Mouse (Mus musculus) 3T3-L1 (cell line): ENCODE results near the gene Nck1.

Experiments
- DNase-seq: peaks from one replicate; pipeline ENCODE4 v3.0.0-alpha.2; 2015; ENCODE audit warnings: low read depth, low spot score

Nck1 gene

DNA sequence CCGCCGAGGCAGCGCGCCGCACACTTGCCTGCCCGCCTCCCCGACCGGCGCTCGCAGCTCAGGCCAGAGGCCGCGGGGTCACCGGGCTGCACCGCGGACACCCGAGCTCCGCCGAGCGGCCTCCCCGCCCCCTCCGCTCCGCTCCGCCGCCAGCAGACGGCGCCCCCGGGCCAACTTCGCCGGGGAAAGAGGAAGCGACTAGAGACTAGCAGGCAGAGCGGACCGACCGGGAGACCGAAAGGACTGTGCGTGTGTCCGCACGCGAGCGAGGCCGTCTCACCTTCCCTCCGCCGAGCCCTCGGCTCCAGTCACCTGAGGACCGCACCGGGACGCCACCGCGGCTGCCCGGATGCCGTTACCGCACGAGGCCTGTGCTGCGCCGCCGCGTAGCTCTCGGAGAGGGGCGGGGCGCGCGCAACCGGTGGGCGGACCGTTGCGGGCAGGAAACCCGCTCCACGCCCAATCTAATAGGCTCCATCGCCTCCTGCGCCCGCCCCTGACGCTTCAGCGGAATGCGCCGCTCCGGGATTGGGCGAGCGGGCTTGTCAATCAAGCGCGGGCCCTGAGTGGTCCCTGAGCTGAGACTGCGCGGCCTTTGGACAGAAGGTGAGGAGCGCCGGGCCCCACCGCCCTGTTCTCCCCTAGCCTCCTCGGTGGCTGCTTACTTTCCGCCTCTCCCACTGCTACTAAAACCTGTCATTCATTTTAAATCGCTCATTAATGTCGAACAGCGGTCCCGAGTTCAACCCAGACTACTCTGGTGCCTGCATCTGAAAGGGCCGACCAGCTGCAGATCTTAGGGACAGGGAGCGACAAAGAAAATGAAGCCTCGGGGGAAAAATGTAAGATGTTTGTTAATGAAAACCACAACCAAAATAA lies at the start of gene Nck1:
TSS of gene Nck1 (minus strand) at position 420 of the 879 bp plus-strand sequence.
- DNase-seq, result peak; percentile 94

DNA sequence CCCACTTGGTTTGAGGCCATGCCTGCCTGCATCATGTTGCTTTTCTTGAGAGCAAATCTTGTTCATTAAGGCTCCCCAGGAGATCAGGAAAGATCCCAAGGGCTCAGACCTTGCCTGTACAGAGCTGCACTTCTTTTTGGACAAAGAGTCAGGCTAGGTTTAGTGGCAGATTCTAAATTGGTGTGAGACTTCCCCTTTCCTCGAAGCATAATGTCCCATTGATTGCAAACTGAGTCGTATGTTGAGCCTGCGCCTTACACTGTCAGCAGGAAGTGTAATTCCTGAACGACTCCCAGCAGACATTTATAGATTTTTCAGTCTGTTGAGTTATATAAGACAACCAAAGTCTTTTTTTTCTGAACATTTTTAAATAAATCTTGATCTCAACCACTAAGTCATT lies 44.5 kb upstream of the Nck1 start:
- no peak for DNase-seq

DNA sequence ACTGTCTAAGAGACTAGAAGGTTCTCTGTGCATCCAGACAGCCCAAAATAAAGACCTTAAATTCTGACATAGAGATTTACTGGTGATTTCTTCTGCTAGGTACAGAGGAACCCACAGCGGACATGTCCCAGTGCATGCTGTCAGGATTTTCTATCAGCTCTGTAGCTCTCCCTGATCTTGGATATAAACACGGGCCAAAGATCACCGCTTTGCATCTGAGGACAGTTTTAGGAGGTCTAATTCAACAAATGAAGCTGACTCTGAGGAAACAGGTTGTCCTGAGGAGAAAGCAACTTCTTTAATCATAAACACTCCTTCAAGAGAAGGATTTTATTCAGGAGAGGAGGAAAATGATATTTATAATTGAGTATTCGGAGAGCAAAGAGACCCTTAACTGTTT lies 38.1 kb upstream of the Nck1 start:
- DNase-seq, result no peak

DNA sequence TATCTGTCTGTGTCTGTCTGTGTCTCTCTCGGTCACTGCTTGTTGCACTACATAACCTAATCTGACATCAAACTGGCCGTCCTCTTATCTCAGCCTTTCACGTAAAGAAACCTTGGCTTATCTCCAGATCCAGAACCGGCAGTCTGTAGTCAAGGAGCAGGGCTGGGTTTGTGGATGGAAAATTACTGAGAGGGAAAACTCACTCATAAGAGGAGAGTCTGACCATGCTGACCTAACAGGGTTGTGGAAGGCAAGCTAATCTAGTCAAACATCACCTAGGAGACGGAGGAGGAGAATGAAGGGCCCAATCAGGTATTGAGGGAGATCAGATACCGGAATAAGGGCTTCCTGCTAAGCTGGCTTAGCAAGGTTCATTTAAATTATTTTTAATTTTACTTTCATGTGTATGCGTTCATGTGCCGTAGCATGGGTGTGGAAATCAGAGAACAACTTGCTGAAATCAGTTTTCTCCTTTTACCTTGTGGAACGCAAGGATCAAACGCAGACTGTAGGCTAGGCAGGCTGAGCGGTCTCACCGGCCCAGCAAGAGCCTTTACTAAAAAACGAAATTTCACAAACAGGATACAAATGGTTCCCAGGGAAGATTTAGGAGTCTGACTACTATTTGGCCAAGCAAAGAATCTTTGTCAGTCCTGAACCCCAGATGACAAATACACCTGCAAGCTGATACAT lies 37.1 kb upstream of the Nck1 start:
- DNase-seq, result no peak

DNA sequence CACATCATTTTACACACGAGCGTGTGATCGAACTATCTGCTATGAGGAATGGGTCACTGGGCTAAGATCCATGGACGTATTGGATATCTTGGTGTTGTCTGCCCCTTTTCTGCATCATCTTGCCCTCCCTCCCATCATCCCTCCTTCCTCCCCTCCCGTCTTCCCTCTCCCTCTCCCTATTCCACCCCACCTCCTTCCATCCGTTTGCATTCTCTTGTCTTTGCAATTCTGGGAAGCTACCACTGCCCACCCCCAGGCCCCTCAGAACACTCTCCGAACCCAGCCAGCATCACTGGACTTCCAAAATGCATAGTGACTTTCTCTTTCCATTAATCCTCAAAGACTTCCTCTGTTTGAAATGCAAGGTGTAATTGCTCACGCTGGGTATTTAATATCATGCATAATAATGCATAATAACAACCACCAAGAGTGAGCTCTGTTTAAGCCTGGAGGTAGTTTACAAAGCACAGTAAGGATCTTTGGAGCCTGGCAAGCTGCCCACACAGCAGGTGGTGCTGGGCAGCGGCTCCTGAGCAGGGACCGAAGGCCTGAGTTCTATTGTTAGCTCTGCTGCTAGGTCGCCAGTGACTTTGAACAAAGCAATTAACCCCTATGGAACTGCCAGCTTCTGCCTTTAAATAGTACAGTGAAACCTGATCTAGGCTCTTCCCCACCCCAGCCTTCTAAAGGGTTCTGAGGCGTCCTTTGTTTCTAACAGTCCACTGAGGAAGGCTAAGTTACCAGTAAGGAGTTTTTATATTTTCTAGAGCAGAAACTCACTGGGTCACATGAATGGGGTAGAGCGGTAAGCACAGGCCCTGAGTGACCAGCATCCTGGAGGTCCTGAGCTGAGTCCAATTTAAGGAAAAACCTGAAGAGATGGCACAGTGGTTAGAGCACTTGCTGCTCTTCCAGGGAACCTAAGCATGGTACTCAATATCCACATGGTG lies 35.9 kb upstream of the Nck1 start:
- no peak for DNase-seq

DNA sequence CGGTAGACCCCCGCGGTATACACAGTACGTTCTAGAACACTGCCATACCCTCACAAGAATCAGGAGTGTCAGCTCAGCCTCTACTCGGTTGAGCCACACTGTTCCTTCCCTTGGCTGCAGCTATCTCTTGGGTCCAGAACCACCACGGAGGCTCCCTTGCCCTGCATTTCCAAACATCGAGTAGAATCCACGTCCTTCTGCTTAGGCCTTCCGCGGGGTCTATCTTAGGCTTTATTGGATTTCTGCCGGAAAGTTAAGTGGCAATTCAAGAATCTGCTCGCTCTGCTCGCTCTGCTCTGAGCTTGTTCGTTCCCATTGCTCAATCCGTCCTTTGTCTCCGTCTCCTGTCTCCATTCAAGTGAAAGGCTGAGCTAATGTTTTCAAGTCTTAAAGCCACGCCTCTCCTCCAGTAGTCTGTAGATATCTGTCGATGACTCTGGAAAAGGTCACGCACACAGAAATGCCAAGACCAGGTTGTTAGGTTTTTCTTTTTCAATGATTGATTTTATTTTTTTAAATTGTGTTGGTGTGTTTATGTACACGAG lies 34.3 kb upstream of the Nck1 start:
- DNase-seq, result no peak

DNA sequence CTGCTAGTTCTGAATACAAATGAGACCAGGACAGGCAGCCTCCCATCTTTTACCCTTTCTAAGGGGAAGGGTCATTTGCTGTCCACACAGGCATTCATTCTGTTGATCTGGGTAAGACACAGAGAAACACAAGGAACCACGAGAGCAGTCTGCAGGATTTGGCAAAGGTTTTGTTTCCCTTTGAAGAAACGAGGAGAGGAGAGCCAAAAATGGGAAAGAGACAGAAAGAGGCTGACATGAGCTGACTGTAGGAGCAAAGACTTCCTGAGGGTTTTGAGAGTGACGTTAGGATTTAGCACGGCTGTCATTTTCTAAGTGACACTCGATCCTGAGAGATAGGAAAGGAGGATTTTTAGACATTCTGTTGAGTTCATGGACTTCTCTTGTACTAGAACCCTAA lies 28.0 kb upstream of the Nck1 start:
- no peak for DNase-seq

DNA sequence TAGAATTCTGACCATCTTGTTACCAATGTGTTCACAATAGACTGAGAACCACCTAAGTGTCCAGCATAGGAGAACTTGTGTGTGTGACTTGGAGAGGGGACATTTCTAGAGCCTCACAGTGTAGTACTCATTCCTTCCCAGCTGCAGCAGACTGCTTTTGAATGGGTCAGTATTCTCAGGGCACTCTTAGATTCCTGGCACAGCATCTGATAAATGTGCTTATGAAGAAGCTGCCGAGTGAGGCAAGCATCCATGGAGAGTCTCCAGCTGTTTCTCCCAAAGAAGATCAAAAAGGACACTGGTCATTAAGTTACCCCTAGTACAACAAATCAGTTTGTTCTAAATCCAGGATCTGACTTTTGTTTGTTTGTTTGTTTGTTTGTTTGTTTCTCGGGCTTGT lies 27.4 kb upstream of the Nck1 start:
- no peak for DNase-seq

DNA sequence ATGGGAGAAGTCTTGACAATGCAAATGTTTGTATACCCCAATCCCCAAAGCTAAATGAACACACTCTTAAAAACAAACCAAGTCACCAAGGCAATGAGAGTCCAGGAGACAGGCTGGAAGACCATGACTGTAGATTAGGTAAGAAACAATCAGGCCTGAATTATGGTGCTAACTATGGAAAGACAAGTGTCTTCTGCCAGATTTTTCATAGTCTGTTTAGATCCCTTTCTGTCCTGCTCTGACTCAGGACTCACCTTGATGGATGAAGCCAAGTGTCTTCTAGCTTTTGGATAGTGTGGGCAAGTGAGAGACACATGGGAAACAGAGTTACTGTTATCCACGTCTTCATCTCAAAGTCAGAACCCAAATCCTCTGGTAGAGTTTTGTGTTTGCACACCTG lies 25.6 kb upstream of the Nck1 start:
- DNase-seq, result no peak

DNA sequence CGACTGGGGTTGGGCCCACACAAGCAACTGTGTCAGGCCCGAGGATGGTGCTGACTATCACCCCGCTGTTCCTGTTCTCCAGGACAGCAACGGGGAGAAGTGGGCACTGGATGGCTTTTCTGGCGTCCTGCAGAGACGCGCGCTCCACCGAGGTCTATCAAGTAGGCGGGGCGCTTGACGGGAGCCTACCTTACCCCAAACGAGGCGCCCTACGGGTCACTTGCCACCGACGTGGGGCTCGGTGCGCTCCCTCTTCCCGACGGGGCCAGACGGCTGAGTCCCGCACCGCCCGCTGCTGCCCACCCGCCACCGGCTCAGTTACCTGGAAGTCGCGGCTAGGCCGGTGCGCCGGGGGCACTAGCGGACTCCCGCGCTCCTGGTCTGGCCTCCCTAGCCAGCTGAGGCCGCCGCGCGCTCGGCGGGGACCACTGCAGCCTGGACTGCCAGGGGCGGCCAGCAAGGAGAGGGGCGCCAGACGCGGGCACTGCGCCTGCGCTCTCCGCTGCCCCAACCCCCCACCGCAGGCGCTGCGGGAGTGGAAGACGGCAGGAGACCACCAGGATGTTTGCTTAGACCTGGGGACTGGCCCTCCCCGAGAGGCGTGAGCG lies 24.8 kb upstream of the Nck1 start, which contains the start of gene Slc35g2:
TSS of gene Slc35g2 (minus strand) at position 465 of the 608 bp plus-strand sequence.
- DNase-seq, result no peak

DNA sequence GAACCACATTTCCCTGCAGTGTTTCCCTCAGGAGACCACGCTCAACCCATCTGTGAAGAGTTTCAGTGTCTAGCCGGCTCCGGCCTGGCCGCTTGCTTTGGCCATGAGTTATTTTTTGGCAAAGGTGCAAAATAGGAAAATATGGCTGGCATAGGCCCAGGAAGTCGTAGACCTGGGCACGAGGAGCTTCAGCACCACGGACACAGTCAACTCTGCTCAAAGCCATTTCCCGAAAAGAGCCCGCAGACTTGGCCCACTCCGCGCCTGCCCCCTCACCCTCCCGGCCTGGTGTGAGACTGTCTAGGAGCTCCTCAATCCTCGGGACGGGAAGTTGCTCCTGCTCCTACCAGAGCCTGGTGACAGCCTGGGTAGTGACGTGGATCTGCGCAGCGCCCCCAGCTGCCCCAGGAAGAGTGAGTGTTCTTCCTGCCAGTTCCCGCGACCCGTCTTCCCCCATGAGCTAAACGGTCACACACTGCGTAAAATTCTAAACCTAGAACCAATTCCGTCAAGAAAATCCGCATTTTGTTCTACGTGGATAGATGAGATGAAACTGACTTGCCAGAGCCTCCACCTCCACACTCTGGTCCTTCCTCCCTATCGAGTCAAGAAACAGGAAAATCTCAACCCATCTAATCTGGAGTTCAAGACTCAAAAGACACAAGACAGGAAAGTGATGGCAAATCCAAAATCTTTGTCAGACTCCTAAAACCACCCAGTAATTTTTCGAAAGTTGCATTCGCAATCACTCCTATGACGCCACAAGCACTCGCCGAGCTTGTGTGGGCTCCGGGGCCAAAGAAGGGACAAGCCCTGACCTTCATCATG lies 24.1 kb upstream of the Nck1 start:
- DNase-seq, result no peak

DNA sequence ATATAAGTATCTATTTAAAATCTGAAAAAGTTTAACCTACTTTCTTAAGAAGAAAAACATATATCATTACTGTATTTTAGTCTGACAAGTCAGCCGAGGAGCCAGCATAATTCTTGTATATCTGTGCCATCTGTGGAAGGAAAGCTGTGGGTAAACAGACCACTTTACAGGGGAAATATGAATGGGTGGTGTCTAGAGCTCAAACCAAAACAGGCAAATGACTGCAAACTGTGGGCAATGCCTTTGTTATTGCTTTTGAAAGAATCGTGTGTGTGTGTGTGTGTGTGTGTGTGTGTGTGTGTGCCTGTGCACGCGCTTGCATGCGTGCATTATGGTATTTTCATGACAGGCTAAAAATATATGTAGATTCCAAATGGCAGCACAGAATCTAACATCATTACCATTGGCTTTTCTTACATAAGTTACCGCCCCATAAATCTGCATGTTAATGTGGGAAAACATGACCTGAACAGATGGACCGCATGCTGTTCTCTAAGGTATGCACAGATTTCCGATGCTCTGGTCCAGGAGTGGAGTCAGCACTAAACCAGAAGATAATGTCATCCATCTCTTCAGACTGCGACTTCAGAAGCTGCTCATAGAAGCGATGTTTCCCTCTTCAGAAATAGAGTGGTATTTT lies 14.4 kb upstream of the Nck1 start:
- no peak for DNase-seq

DNA sequence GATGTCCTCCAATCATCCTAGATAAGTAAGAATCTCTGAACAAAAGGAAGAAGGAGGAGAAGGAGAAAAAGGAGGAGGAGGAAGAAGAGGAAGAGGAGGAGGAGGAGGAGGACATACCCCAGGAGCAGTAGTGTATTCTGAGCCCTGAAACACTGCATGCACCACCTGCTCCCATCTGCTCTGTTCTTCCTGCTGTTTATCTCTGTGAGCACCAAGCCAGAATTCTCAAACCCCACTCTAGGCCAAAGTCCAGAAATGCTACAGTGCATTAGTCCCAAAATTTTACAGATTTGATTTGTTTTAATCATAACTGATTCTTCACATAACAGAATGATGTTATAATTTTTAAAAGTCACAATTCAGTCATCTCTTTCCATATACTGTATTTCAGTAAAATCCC lies 13.1 kb upstream of the Nck1 start:
- no peak for DNase-seq

DNA sequence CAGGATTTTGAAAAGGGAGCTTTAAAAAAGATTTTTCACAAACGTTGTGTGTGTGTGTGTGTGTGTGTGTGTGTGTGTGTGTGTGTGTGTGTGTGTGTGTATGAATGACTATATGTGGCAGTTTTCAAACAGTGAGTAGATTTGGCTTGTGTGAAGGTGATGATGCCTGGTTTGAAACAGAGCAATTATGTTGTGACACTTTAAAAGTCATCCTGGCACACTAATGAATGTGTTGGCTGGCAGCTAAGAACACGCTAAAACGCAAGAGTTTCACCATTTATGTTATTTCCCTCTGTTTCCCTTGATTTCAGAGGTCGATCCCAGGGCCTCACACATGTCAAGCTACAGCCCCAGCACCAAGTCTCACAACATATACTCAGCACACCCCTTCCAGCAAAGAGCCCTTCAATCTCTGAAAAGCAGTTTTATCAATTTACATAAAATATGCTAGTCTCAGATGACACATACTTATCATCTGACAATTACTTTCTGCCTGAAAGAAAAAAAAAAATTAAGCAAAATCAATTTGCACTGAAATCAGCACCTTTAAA lies 12.2 kb upstream of the Nck1 start:
- no peak for DNase-seq

DNA sequence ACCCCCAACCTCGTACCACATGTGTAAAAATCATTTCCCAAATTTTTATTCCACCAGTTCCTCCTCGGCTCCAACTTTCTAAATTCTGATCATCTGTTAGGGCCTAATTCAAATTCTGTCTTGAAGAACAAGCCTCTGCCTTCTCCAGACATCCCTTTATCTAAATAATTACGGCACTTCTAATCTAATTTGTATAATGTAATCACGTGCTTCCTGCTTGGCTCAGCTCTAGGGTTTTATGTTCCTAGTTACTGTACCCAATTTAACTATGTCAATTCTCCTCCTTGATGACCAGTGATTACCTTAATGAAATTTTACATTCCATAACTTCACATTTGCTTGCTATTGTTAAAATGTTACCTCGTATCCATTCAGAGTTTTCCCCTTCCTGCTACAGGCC lies 9.8 kb upstream of the Nck1 start:
- DNase-seq, result no peak

DNA sequence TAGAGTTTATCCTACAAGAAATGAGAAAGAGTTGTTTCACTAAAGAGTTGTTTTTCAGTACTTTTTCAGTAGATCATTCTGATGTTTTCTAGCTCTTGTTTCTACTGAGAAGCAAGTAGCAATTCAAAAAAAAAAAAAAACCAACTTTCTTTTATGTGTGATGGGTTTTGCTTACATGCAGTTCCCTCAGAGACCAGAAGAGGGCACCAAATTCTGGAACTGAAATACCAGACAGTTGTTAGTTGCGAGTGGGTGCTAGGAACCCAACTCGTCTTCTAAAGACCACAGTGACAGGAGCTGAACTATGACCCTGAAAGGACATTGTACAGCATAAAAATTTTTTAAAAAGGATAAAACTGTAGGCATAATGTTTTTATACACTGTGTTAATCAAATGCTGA lies 2.4 kb upstream of the Nck1 start:
- DNase-seq, result peak; percentile 58

DNA sequence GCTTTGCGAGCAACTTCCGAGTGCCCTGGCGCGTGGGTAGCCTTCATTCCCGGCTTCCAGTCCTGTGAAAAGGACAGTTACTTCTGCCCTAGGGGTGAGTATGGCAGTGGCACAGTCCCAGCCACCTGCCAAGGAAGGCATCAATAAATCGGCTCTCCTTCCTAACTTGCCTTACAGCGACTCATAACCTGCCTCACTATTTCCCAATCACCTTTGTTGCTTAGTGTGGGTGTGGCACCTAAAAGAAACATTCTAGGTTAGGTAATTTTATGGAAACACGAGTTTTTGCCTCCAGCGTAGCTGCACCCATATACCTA lies 618 bp upstream of the Nck1 start:
- DNase-seq, result no peak

DNA sequence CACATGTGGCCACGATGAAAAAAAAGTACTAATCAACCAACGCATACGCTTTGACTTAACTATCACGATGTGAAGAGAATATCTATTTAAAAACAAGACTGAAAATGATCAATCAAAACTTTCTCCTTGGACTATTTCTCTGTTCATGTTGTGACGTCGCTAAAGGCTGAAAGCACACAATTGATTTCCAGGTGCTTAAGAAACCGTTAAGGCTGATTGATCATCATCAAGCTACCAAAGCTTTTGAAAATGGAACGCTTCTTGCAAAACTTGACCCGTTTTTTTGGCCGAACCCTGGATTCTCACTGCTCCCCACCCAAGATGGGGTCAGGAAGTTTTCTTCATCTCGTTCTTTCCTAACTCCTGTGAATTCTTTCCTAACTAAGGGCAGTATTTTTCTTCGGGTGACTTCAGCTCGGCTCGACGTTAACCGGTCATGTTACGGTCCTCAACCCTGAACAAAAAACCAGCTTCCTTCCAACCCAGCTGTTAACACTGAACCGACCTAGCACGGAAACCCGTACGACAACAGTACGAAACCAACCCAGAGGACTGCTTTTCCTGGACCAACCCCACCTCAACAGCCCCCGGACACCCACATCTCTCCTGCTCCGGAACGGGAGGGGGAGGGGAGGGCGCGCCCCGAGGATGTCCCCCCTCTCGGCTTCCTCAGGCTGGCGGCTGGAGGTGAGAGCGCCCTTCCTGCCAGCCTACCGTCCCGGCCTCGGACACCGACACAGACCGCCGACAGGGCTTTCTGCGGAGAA lies 803 bp downstream of the Nck1 start:
- DNase-seq, result peak; percentile 45
